Mouse (Mus musculus) cerebellum, adult 11-12 months (tissue): Measurements from ENCODE around the gene St6galnac3.
"Not testable (repeated sequence)": the region's sequence is repeated elsewhere in the genome, so short reads cannot be mapped to it uniquely, and the experiment has no call there.

Source experiments
- DNase-seq: peaks from one replicate; pipeline ENCODE4 v3.0.0; 2022

Gene St6galnac3

GRCm38 (mm10) chr3:153724701-153725668 lies at the start of gene St6galnac3:
Gene St6galnac3 (minus strand): TSS chr3:153725174.
- DNase-seq: peak; percentile 69

GRCm38 (mm10) chr3:153774568-153774967 lies 49.6 kb upstream of the St6galnac3 start:
- no peak for DNase-seq

- DNase-seq: no peak
Observed at GRCm38 (mm10) chr3:153771479-153771878, 46.5 kb upstream of the St6galnac3 start.

GRCm38 (mm10) chr3:153770573-153770972 lies 45.6 kb upstream of the St6galnac3 start:
- no peak for DNase-seq

- DNase-seq: no peak
Observed at GRCm38 (mm10) chr3:153769220-153769619, 44.2 kb upstream of the St6galnac3 start.

- no peak for DNase-seq
Observed at GRCm38 (mm10) chr3:153765171-153765570, 40.2 kb upstream of the St6galnac3 start.

GRCm38 (mm10) chr3:153764760-153765159 lies 39.8 kb upstream of the St6galnac3 start:
- DNase-seq: no peak

GRCm38 (mm10) chr3:153761171-153761570 lies 36.2 kb upstream of the St6galnac3 start:
- no peak for DNase-seq

GRCm38 (mm10) chr3:153759269-153759668 lies 34.3 kb upstream of the St6galnac3 start:
- no peak for DNase-seq

- DNase-seq: no peak
Observed at GRCm38 (mm10) chr3:153756500-153756996, 31.6 kb upstream of the St6galnac3 start.

- not testable (repeated sequence) for DNase-seq
Observed at GRCm38 (mm10) chr3:153755785-153756326, 30.9 kb upstream of the St6galnac3 start.

- DNase-seq: no peak
Observed at GRCm38 (mm10) chr3:153751435-153751834, 26.5 kb upstream of the St6galnac3 start.

- DNase-seq: no peak
Observed at GRCm38 (mm10) chr3:153749359-153749758, 24.4 kb upstream of the St6galnac3 start.

GRCm38 (mm10) chr3:153748293-153748692 lies 23.3 kb upstream of the St6galnac3 start:
- no peak for DNase-seq

- no peak for DNase-seq
Observed at GRCm38 (mm10) chr3:153745099-153745498, 20.1 kb upstream of the St6galnac3 start.

- no peak for DNase-seq
Observed at GRCm38 (mm10) chr3:153744447-153744846, 19.5 kb upstream of the St6galnac3 start.

GRCm38 (mm10) chr3:153741800-153742199 lies 16.8 kb upstream of the St6galnac3 start:
- no peak for DNase-seq

- no peak for DNase-seq
Observed at GRCm38 (mm10) chr3:153739351-153739750, 14.4 kb upstream of the St6galnac3 start.

- no peak for DNase-seq
Observed at GRCm38 (mm10) chr3:153738421-153738820, 13.4 kb upstream of the St6galnac3 start.

- DNase-seq: no peak
Observed at GRCm38 (mm10) chr3:153736756-153737280, 11.8 kb upstream of the St6galnac3 start.

- DNase-seq: no peak
Observed at GRCm38 (mm10) chr3:153735796-153736549, 11.0 kb upstream of the St6galnac3 start.

GRCm38 (mm10) chr3:153734741-153735140 lies 9.8 kb upstream of the St6galnac3 start:
- DNase-seq: no peak
